Mouse (Mus musculus): ENCODE results near the gene Fchsd2. TPM values are rescaled to one million over a fixed set of nuclear protein-coding genes. Genes with fewer than 3 reads are reported as not detected.

Fchsd2 gene
- polyA plus RNA-seq, 1 experiment, result 0.02 TPM

DNA sequence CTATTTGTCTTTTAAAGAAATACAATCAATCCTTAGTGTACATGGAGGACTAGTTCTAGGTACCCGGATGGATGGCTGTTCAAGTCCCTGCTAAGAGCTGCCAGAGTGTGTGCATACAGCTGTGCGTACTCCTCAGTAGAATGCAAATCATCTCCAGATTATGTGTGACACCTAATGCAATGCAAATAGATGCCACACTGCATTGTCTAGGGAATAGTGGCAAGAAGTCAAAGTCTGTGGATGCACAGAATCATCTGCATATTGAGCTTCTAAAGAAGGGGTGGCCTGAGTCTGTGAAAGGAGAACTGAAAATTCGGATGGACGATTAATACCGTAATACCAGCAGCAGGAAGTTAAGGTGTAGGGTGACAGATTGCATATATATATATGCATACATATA is 33.5 kb upstream of the Fchsd2 start:
- H3K36me3 ChIP-seq (ENCODE audit: control insufficient read depth), result no peaks in the 10 kb centered on the region
- no peak for TF ChIP-seq GATA1 (IDR thresholded peaks at IDR 0.05; ENCODE audit: low read length)
- no peak for TF ChIP-seq TAL1 (IDR thresholded peaks at IDR 0.05; ENCODE audit: low read length)

GRCm38 (mm10) chr7:101060476-101060875 is 32.2 kb upstream of the Fchsd2 start:
- Histone ChIP-seq H3K4me1 (ENCODE audit: control insufficient read depth) (peaks cover 6% of the 10 kb centered on the region), H3K4me3 (replicated peaks) (no peak overlapping the region), H3K27me3 (ENCODE audit: control insufficient read depth) (peaks cover 4% of the 10 kb centered on the region; the same call in 1 of the 2 replicates), H3K36me3 (ENCODE audit: control insufficient read depth) (no peaks in the 10 kb centered on the region), H3K9me3 (ENCODE audit: control insufficient read depth, low read length) (no peaks in the 10 kb centered on the region)
- no peak for TF ChIP-seq GATA1 (IDR thresholded peaks at IDR 0.05; ENCODE audit: low read length)
- no peak for TF ChIP-seq TAL1 (IDR thresholded peaks at IDR 0.05; ENCODE audit: low read length)

More for the DNA sequence above, 33.5 kb upstream of the Fchsd2 start:
- Histone ChIP-seq H3K4me3 (replicated peaks) (no peak overlapping the region), H3K9me3 (ENCODE audit: control insufficient read depth, low read length) (no peaks in the 10 kb centered on the region), H3K4me1 (ENCODE audit: control insufficient read depth) (peaks cover 6% of the 10 kb centered on the region), H3K27me3 (ENCODE audit: control insufficient read depth) (peaks cover 4% of the 10 kb centered on the region; the same call in 1 of the 2 replicates)

- Histone ChIP-seq H3K4me3 (replicated peaks) (no peak overlapping the region), H3K27me3 (ENCODE audit: control insufficient read depth) (peaks cover 4% of the 10 kb centered on the region; the same call in 1 of the 2 replicates), H3K9me3 (ENCODE audit: control insufficient read depth, low read length) (no peaks in the 10 kb centered on the region), H3K4me1 (ENCODE audit: control insufficient read depth) (peaks cover 6% of the 10 kb centered on the region), H3K36me3 (ENCODE audit: control insufficient read depth) (no peaks in the 10 kb centered on the region)
- no peak for TF ChIP-seq GATA1 (IDR thresholded peaks at IDR 0.05; ENCODE audit: low read length)
- no peak for TF ChIP-seq TAL1 (IDR thresholded peaks at IDR 0.05; ENCODE audit: low read length)
These were observed 31.3 kb upstream of the Fchsd2 start for GRCm38 (mm10) chr7:101061381-101061780.

- Histone ChIP-seq H3K27me3 (ENCODE audit: control insufficient read depth) (peaks cover 4% of the 10 kb centered on the region; the same call in 1 of the 2 replicates), H3K36me3 (ENCODE audit: control insufficient read depth) (no peaks in the 10 kb centered on the region), H3K4me3 (replicated peaks) (no peak overlapping the region), H3K4me1 (ENCODE audit: control insufficient read depth) (peaks cover 6% of the 10 kb centered on the region), H3K9me3 (ENCODE audit: control insufficient read depth, low read length) (no peaks in the 10 kb centered on the region)
- no peak for TF ChIP-seq GATA1 (IDR thresholded peaks at IDR 0.05; ENCODE audit: low read length)
- no peak for TF ChIP-seq TAL1 (IDR thresholded peaks at IDR 0.05; ENCODE audit: low read length)
These were observed 30.4 kb upstream of the Fchsd2 start for GRCm38 (mm10) chr7:101062246-101062645.

DNA sequence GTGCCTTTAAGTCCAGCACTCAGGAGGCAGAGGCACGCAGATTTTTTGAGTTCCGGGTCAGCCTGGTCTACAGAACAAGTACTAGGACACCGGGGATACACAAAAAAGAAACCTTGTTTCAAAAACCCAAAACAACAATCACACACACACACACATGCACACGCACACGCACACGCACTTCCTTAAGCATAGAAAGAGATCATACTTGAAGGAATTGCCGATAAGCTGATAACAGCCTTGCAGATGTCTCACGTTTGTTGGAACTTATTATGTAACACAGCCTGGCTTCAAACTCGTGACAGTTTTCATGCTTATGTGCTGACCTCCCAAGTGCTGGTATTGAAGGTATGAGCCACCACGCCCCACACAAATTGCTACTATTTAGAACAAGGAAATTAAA is 29.1 kb upstream of the Fchsd2 start:
- TF ChIP-seq GATA1 (IDR thresholded peaks at IDR 0.05; ENCODE audit: low read length), result no peak
- TF ChIP-seq TAL1 (IDR thresholded peaks at IDR 0.05; ENCODE audit: low read length), result no peak
- Histone ChIP-seq H3K4me3 (replicated peaks) (no peak overlapping the region), H3K36me3 (ENCODE audit: control insufficient read depth) (no peaks in the 10 kb centered on the region), H3K9me3 (ENCODE audit: control insufficient read depth, low read length) (no peaks in the 10 kb centered on the region), H3K4me1 (ENCODE audit: control insufficient read depth) (peaks cover 6% of the 10 kb centered on the region), H3K27me3 (ENCODE audit: control insufficient read depth) (peaks cover 4% of the 10 kb centered on the region; the same call in 1 of the 2 replicates)

GRCm38 (mm10) chr7:101064697-101065688 is 27.7 kb upstream of the Fchsd2 start:
- TF ChIP-seq GATA1 (IDR thresholded peaks at IDR 0.05; ENCODE audit: low read length) (no peak), TAL1 (IDR thresholded peaks at IDR 0.05; ENCODE audit: low read length) (no peak; the same call in 2 of the 3 replicates)
- Histone ChIP-seq H3K9me3 (ENCODE audit: control insufficient read depth, low read length) (no peaks in the 10 kb centered on the region), H3K4me1 (ENCODE audit: control insufficient read depth) (peaks cover 6% of the 10 kb centered on the region), H3K36me3 (ENCODE audit: control insufficient read depth) (no peaks in the 10 kb centered on the region), H3K4me3 (replicated peaks) (no peak overlapping the region), H3K27me3 (ENCODE audit: control insufficient read depth) (peaks cover 4% of the 10 kb centered on the region; the same call in 1 of the 2 replicates)

- H3K4me3 ChIP-seq (replicated peaks), result no peak overlapping the region
- TF ChIP-seq TAL1 (IDR thresholded peaks at IDR 0.05; ENCODE audit: low read length) (no peak), GATA1 (IDR thresholded peaks at IDR 0.05; ENCODE audit: low read length) (no peak)
- no peaks in the 10 kb centered on the region; the same call in 1 of the 2 replicates for H3K27me3 ChIP-seq (ENCODE audit: control insufficient read depth)
- no peaks in the 10 kb centered on the region; the same call in 1 of the 2 replicates for H3K4me1 ChIP-seq (ENCODE audit: control insufficient read depth)
- H3K36me3 ChIP-seq (ENCODE audit: control insufficient read depth), result no peaks in the 10 kb centered on the region
- no peaks in the 10 kb centered on the region for H3K9me3 ChIP-seq (ENCODE audit: control insufficient read depth, low read length)
These were observed 26.7 kb upstream of the Fchsd2 start for GRCm38 (mm10) chr7:101066009-101066408.

GRCm38 (mm10) chr7:101066650-101067346 is 25.9 kb upstream of the Fchsd2 start:
- Histone ChIP-seq H3K9me3 (ENCODE audit: control insufficient read depth, low read length) (no peaks in the 10 kb centered on the region), H3K4me1 (ENCODE audit: control insufficient read depth) (no peaks in the 10 kb centered on the region), H3K4me3 (replicated peaks) (no peak overlapping the region), H3K27me3 (ENCODE audit: control insufficient read depth) (no peaks in the 10 kb centered on the region), H3K36me3 (ENCODE audit: control insufficient read depth) (no peaks in the 10 kb centered on the region)
- TF ChIP-seq TAL1 (IDR thresholded peaks at IDR 0.05; ENCODE audit: low read length) (no peak), GATA1 (IDR thresholded peaks at IDR 0.05; ENCODE audit: low read length) (no peak)

DNA sequence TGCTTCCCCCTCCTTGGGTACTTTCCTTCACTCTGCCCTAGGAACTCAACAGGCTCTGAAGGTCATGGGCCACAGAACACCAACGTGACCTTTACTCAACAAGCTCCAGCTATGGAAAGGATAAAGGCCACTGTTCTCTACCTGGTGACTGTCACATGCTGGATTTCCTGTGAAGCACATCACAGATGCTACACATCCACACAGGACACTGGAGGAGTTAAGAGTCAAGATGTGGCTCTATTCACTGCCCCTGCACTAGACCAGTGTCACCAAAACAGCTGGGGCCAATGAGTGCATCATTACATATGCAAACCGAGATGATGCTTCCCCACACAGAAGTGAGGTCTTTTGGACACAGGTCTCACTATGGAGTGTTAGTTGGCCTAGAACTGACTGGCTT is 25.1 kb upstream of the Fchsd2 start:
- TF ChIP-seq TAL1 (IDR thresholded peaks at IDR 0.05; ENCODE audit: low read length), result no peak
- no peak for TF ChIP-seq GATA1 (IDR thresholded peaks at IDR 0.05; ENCODE audit: low read length)
- H3K9me3 ChIP-seq (ENCODE audit: control insufficient read depth, low read length), result no peaks in the 10 kb centered on the region
- H3K27me3 ChIP-seq (ENCODE audit: control insufficient read depth), result no peaks in the 10 kb centered on the region
- no peaks in the 10 kb centered on the region for H3K4me1 ChIP-seq (ENCODE audit: control insufficient read depth)
- no peak overlapping the region for H3K4me3 ChIP-seq (replicated peaks)
- no peaks in the 10 kb centered on the region for H3K36me3 ChIP-seq (ENCODE audit: control insufficient read depth)
